ENCODE assay signal across 8 mouse cellular contexts in the genomic region with DNA sequence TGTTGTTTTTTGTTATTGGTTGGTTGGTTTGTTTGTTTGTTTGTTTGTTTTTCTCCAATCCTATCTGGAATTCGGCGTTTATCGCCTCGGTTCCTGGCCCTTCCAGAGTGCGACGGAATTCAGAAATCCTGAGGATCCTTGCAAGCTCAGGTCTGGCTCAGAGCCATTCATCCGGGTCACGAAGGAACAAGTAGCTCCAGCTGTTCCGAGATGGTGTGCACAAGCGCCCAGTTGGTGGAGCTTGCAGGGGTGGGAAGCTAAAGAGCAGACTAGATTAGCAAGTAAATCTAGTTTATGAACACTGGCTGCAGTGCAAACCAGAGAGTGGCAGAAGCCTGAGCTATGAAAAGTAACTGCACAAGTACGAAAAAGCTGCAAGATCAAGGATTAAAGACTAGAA. TPM values are rescaled to one million over a fixed set of nuclear protein-coding genes. Genes with fewer than 3 reads are reported as not detected.
DNase-seq lines count a peak whose midpoint lies in the region; ATAC-seq and TF ChIP-seq lines count a peak whose summit lies in the region.

No protein-coding gene starts in this region.

- H3K27me3 ChIP-seq in embryonic facial prominence, embryonic 10.5 days (replicated peaks; ENCODE audit: low read depth, poor library complexity, severe bottlenecking): no peaks in the 10 kb centered on the region
- H3K27me3 ChIP-seq in kidney, adult 2 months (replicated peaks; ENCODE audit: control insufficient read depth, insufficient read depth, low read length): no peaks in the 10 kb centered on the region
- H3K27me3 ChIP-seq in limb, embryonic 15.5 days: no peaks in the 10 kb centered on the region
- H3K27me3 ChIP-seq in midbrain, postnatal 0 days (ENCODE audit: insufficient read depth, low read length): no peaks in the 10 kb centered on the region

- H3K9me3 ChIP-seq in embryonic facial prominence, embryonic 10.5 days: no peaks in the 10 kb centered on the region
- no peaks in the 10 kb centered on the region for H3K9me3 ChIP-seq in limb, embryonic 15.5 days
- no peaks in the 10 kb centered on the region for H3K9me3 ChIP-seq in midbrain, postnatal 0 days (ENCODE audit: low read length)

- peak; percentile 46 for DNase-seq in thymus, postnatal 4 days
- no peak for DNase-seq in thymus, adult 18-20 months
- DNase-seq in embryonic facial prominence, embryonic 10.5 days (ENCODE audit: low spot score): peak; percentile 84
- peak; percentile 93 to 94 for DNase-seq in heart, adult 18-20 months
- peak; percentile 95 for DNase-seq in kidney, adult 2 months
- peak; percentile 79 for DNase-seq in midbrain, postnatal 0 days (ENCODE audit: low spot score)
- DNase-seq in urinary bladder, adult 18-20 months (ENCODE audit: low spot score in 2 of 2): peak; percentile 53 to 77

- H3K4me3 ChIP-seq in embryonic facial prominence, embryonic 10.5 days: peak overlapping the region; percentile 65
- peak overlapping the region; percentile 27 for H3K4me3 ChIP-seq in kidney, adult 2 months (ENCODE audit: insufficient read depth, low read depth, low read length)
- H3K4me3 ChIP-seq in limb, embryonic 15.5 days: peak overlapping the region; percentile 50
- H3K4me3 ChIP-seq in midbrain, postnatal 0 days (ENCODE audit: low read depth, low read length): peak overlapping the region; percentile 34

- under 1% methylated on average over 11 of the region's 11 CpGs for WGBS in embryonic facial prominence, embryonic 10.5 days
- under 1% methylated on average over 11 of the region's 11 CpGs for WGBS in kidney, adult 2 months
- WGBS in limb, embryonic 15.5 days: 0% methylated on average over 11 of the region's 11 CpGs
- under 1% methylated on average over 11 of the region's 11 CpGs for WGBS in midbrain, postnatal 0 days

- TF ChIP-seq POLR2A in kidney, adult 2 months (IDR thresholded peaks at IDR 0.05; ENCODE audit: low read depth, low read length): no peak

- no peak for TF ChIP-seq CTCF in kidney, adult 2 months (conservative IDR thresholded peaks at IDR 0.05; ENCODE audit: insufficient read depth, insufficient read length, low read depth, low read length)
- TF ChIP-seq CTCF in midbrain, postnatal 0 days (IDR thresholded peaks at IDR 0.05): no peak

- ATAC-seq in limb, embryonic 15.5 days (ENCODE audit: insufficient number of reproducible peaks, low FRiP score, low TSS enrichment, low read depth): peak; percentile 80
- no peak for ATAC-seq in midbrain, postnatal 0 days (ENCODE audit: low FRiP score)

- H3K27ac ChIP-seq in embryonic facial prominence, embryonic 10.5 days (replicated peaks): peak overlapping the region; percentile 40; the same call in 1 of the 2 replicates
- peak overlapping the region; percentile 58; the same call in 1 of the 2 replicates for H3K27ac ChIP-seq in kidney, adult 2 months (ENCODE audit: insufficient read depth, low read depth, low read length)
- H3K27ac ChIP-seq in limb, embryonic 15.5 days: peak overlapping the region; percentile 79
- no peak overlapping the region for H3K27ac ChIP-seq in midbrain, postnatal 0 days (ENCODE audit: low read depth, low read length)

- no peak overlapping the region for H3K9ac ChIP-seq in limb, embryonic 15.5 days
- H3K9ac ChIP-seq in midbrain, postnatal 0 days (replicated peaks; ENCODE audit: low read length, poor library complexity, severe bottlenecking): peak overlapping the region; percentile 29; the same call in 1 of the 2 replicates

- H3K4me2 ChIP-seq in limb, embryonic 15.5 days: peak overlapping the region; percentile 57
- peak overlapping the region; percentile 67 for H3K4me2 ChIP-seq in midbrain, postnatal 0 days (ENCODE audit: low read depth, low read length, poor library complexity, severe bottlenecking)

- H3K36me3 ChIP-seq in embryonic facial prominence, embryonic 10.5 days (replicated peaks): no peaks in the 10 kb centered on the region
- no peaks in the 10 kb centered on the region for H3K36me3 ChIP-seq in kidney, adult 2 months (ENCODE audit: control insufficient read depth, insufficient read depth, low read length)
- no peaks in the 10 kb centered on the region for H3K36me3 ChIP-seq in limb, embryonic 15.5 days
- no peaks in the 10 kb centered on the region for H3K36me3 ChIP-seq in midbrain, postnatal 0 days (ENCODE audit: insufficient read depth, low read length)

- peaks cover 22% of the 10 kb centered on the region for H3K4me1 ChIP-seq in embryonic facial prominence, embryonic 10.5 days
- peaks cover 3% of the 10 kb centered on the region; the same call in 1 of the 2 replicates for H3K4me1 ChIP-seq in kidney, adult 2 months (ENCODE audit: control insufficient read depth, insufficient read depth, low read length)
- peaks cover 19% of the 10 kb centered on the region for H3K4me1 ChIP-seq in limb, embryonic 15.5 days
- no peaks in the 10 kb centered on the region for H3K4me1 ChIP-seq in midbrain, postnatal 0 days (ENCODE audit: insufficient read depth, low read length)

RNA-seq across cellular contexts. Expression of gene Trim27, which starts 6.2 kb away (rescaled TPM):
- polyA plus RNA-seq in embryonic facial prominence, embryonic 10.5 days (2016; fragmentation: Nextera tagmentation; extraction: Ambion mirVana): 180 and 191 TPM in 2 replicates
- 10 to 100 TPM; 20.5 to 21.4 TPM for total RNA-seq in heart, adult 18-20 months (2021)
- polyA plus RNA-seq in kidney, adult 2 months (2012; rRNA removed): 29.9 and 30.2 TPM in 2 replicates
- 106 and 121 TPM in 2 replicates for polyA plus RNA-seq in limb, embryonic 15.5 days (2015; fragmentation: Nextera tagmentation; extraction: Ambion mirVana)
- 74.5 and 76.2 TPM in 2 replicates for total RNA-seq in midbrain, postnatal 0 days (2014; rRNA removed)
- polyA plus RNA-seq in midbrain, postnatal 0 days (2015; fragmentation: Nextera tagmentation; extraction: Ambion mirVana): 64.2 and 65.0 TPM in 2 replicates

RNA-seq across cellular contexts. Expression of gene Olfr1368, which starts 27.4 kb away (rescaled TPM):
- not detected in 2 replicates for polyA plus RNA-seq in embryonic facial prominence, embryonic 10.5 days (2016; fragmentation: Nextera tagmentation; extraction: Ambion mirVana)
- not detected for total RNA-seq in heart, adult 18-20 months (2021)
- not detected in 2 replicates for polyA plus RNA-seq in kidney, adult 2 months (2012; rRNA removed)
- polyA plus RNA-seq in limb, embryonic 15.5 days (2015; fragmentation: Nextera tagmentation; extraction: Ambion mirVana): not detected in 2 replicates
- total RNA-seq in midbrain, postnatal 0 days (2014; rRNA removed): not detected in 2 replicates
- not detected in 2 replicates for polyA plus RNA-seq in midbrain, postnatal 0 days (2015; fragmentation: Nextera tagmentation; extraction: Ambion mirVana)

RNA-seq across cellular contexts. Expression of gene Olfr263, which starts 43.6 kb away (rescaled TPM):
- polyA plus RNA-seq in embryonic facial prominence, embryonic 10.5 days (2016; fragmentation: Nextera tagmentation; extraction: Ambion mirVana): not detected in 2 replicates
- not detected for total RNA-seq in heart, adult 18-20 months (2021)
- polyA plus RNA-seq in kidney, adult 2 months (2012; rRNA removed): not detected in 2 replicates
- polyA plus RNA-seq in limb, embryonic 15.5 days (2015; fragmentation: Nextera tagmentation; extraction: Ambion mirVana): not detected in 2 replicates
- not detected in 2 replicates for total RNA-seq in midbrain, postnatal 0 days (2014; rRNA removed)
- polyA plus RNA-seq in midbrain, postnatal 0 days (2015; fragmentation: Nextera tagmentation; extraction: Ambion mirVana): not detected in 2 replicates

Comparison
In these comparisons a context has a peak if more than half of its experiments do, and no peak if none do; other contexts are left out.
1. DNase-seq: peak in thymus, postnatal 4 days (single experiment), embryonic facial prominence, embryonic 10.5 days (single experiment), heart, adult 18-20 months (2 of 2), kidney, adult 2 months (single experiment), midbrain, postnatal 0 days (single experiment) and urinary bladder, adult 18-20 months (2 of 2); none in thymus, adult 18-20 months (0 of 2).
2. Peak in every context shown above with its lines, with median percentiles within 50 percentile points of each other: H3K4me3 ChIP-seq.